Mouse (Mus musculus) effector memory CD4-positive, alpha-beta T cell, adult 7 months (primary cell): ENCODE data around the gene Pkn2. TPM values are rescaled to one million over a fixed set of nuclear protein-coding genes. Genes with fewer than 3 reads are reported as not detected.

Experiments used
- polyA plus RNA-seq: library from polyadenylated mRNA; unstranded; fragments of 100-300 nt; shearing (Covaris generic); gene quantifications from one replicate; pipeline ENCODE4 v1.2.1, GENCODE M21; 2017

Gene Pkn2
- polyA plus RNA-seq: 93.3 TPM

GRCm38 (mm10) chr3:142881872-142882623 is at the start of gene Pkn2:
Pkn2 (minus strand) TSS chr3:142882004.

GRCm38 (mm10) chr3:142764995-142765777 is 116.6 kb downstream of the Pkn2 start, which contains the start of gene Gtf2b:
Gtf2b (plus strand) TSS chr3:142765045.

Other genes with a start within 250 kb of the Pkn2 start
- 0.56 TPM for gene Kyat3, start 181.0 kb downstream of the Pkn2 start, polyA plus RNA-seq
- gene Gtf2b, start 117.0 kb downstream of the Pkn2 start, polyA plus RNA-seq: 99.5 TPM